ENCODE assay signal across 18 mouse cellular contexts in the genomic region with DNA sequence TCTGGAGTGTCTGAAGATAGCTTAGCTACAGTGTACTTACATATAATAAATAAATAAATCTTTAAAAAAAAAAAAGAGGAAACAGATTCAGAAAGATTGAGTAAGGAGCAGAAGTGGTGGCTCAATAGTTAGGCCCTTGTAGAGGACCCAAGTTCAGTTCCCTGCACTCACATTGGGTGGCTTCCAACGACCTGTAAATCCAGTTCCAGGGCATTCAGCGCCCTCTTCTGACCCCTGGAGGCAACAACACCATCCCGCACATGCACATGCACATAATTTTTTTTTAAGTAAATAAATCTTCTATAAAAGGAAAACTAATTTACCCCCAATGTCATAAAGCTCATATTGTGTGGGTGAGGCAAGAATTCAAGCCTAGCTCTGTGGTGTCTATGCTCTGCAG. TPM values are rescaled to one million over a fixed set of nuclear protein-coding genes. Genes with fewer than 3 reads are reported as not detected.
A peak's percentile ranks its signal among the peaks of the same experiment; 100 is the strongest.
DNase-seq lines count a peak whose midpoint lies in the region; ATAC-seq and TF ChIP-seq lines count a peak whose summit lies in the region.
"Had no signal": no experiment of that assay in that cellular context is flagged by ENCODE, and none has a peak within 500 bp of the region (broad histone marks: within the 10 kb centered on the region; RNA-seq: fewer than 3 reads in every experiment).

No protein-coding gene starts in this region.

- no peaks in the 10 kb centered on the region for H3K9me3 ChIP-seq in liver, postnatal 0 days (ENCODE audit: low read length)
- H3K9me3 ChIP-seq in E14TG2a.4 (ENCODE audit: low read length) = peaks cover 11% of the 10 kb centered on the region
- no peaks in the 10 kb centered on the region for H3K9me3 ChIP-seq in midbrain, embryonic 15.5 days
- H3K9me3 ChIP-seq: G1E; heart, embryonic 12.5 days; limb, embryonic 13.5 days; lung, embryonic 15.5 days; megakaryocyte, embryonic 14.5 days; stomach, embryonic 15.5 days had no signal

- H3K27ac ChIP-seq in liver, postnatal 0 days (ENCODE audit: low read depth) = no peak overlapping the region
- H3K27ac ChIP-seq in midbrain, embryonic 15.5 days = no peak overlapping the region
- H3K27ac ChIP-seq: layer of hippocampus, adult 2 months; left cerebral cortex, adult 2 months; limb, embryonic 13.5 days; lung, embryonic 15.5 days; stomach, embryonic 15.5 days had no signal

- H3K4me2 ChIP-seq in liver, postnatal 0 days (ENCODE audit: low read depth, low read length) = no peak overlapping the region
- no peak overlapping the region for H3K4me2 ChIP-seq in midbrain, embryonic 15.5 days
- H3K4me2 ChIP-seq: heart, embryonic 12.5 days; limb, embryonic 13.5 days; lung, embryonic 15.5 days; stomach, embryonic 15.5 days had no signal

- 0 out of 2 replicates have a peak, but pooled peaks cover 3% of the 10 kb centered on the region for H3K4me1 ChIP-seq in liver, postnatal 0 days (ENCODE audit: insufficient read depth)
- H3K4me1 ChIP-seq in E14TG2a.4 (replicated peaks; ENCODE audit: low read depth, low read length) = peaks cover 45% of the 10 kb centered on the region
- H3K4me1 ChIP-seq in midbrain, embryonic 15.5 days = peaks cover 6% of the 10 kb centered on the region; the same call in 1 of the 2 replicates
- H3K4me1 ChIP-seq: limb, embryonic 13.5 days; lung, embryonic 15.5 days; stomach, embryonic 15.5 days had no signal

- no peak for TF ChIP-seq POLR2A in brain, embryonic 14.5 days (IDR thresholded peaks at IDR 0.05; ENCODE audit: borderline replicate concordance, extremely low read depth, insufficient read depth, insufficient read length, poor library complexity, severe bottlenecking)

- no peaks in the 10 kb centered on the region for H3K27me3 ChIP-seq in liver, postnatal 0 days (ENCODE audit: insufficient read depth, low read length)
- H3K27me3 ChIP-seq in E14TG2a.4 (ENCODE audit: insufficient read depth, low read length) = no peaks in the 10 kb centered on the region
- no peaks in the 10 kb centered on the region for H3K27me3 ChIP-seq in midbrain, embryonic 15.5 days (replicated peaks)
- H3K27me3 ChIP-seq: lung, embryonic 15.5 days; megakaryocyte, embryonic 14.5 days; stomach, embryonic 15.5 days had no signal

- H3K9ac ChIP-seq in liver, postnatal 0 days (replicated peaks) = no peak overlapping the region
- no peak overlapping the region for H3K9ac ChIP-seq in midbrain, embryonic 15.5 days
- H3K9ac ChIP-seq: heart, embryonic 12.5 days; limb, embryonic 13.5 days; lung, embryonic 15.5 days; stomach, embryonic 15.5 days had no signal

- WGBS in liver, postnatal 0 days (ENCODE audit: insufficient replicate concordance) = 62% methylated on average over 3 of the region's 3 CpGs
- 61% methylated on average over 3 of the region's 3 CpGs for WGBS in midbrain, embryonic 15.5 days

- H3K4me3 ChIP-seq in liver, postnatal 0 days (ENCODE audit: low read depth, low read length) = no peak overlapping the region
- no peak overlapping the region for H3K4me3 ChIP-seq in E14TG2a.4 (replicated peaks; ENCODE audit: low read length)
- H3K4me3 ChIP-seq in midbrain, embryonic 15.5 days = no peak overlapping the region
- H3K4me3 ChIP-seq: heart, embryonic 12.5 days; layer of hippocampus, adult 2 months; left cerebral cortex, adult 2 months; limb, embryonic 13.5 days; lung, embryonic 15.5 days; megakaryocyte, embryonic 14.5 days; stomach, embryonic 15.5 days had no signal

- TF ChIP-seq CTCF in liver, postnatal 0 days (IDR thresholded peaks at IDR 0.05; ENCODE audit: low read depth) = 0 out of 2 replicates have a peak, but pooled peaks have one; percentile 13
- TF ChIP-seq CTCF in E14TG2a.4 (conservative IDR thresholded peaks at IDR 0.05; ENCODE audit: low read length) = peak; percentile 48
- TF ChIP-seq CTCF in brain, embryonic 14.5 days (IDR thresholded peaks at IDR 0.05; ENCODE audit: borderline replicate concordance, extremely low read depth, insufficient read depth, insufficient read length) = 0 out of 2 replicates have a peak, but pooled peaks have one; percentile 2

- ATAC-seq in liver, postnatal 0 days = no peak
- ATAC-seq in midbrain, embryonic 15.5 days (replicated peaks) = no peak

- H3K36me3 ChIP-seq in liver, postnatal 0 days (replicated peaks; ENCODE audit: insufficient read depth, low read length) = peaks cover 37% of the 10 kb centered on the region
- peaks cover 62% of the 10 kb centered on the region for H3K36me3 ChIP-seq in E14TG2a.4 (ENCODE audit: insufficient read depth, low read length)
- no peaks in the 10 kb centered on the region for H3K36me3 ChIP-seq in midbrain, embryonic 15.5 days (replicated peaks)
- H3K36me3 ChIP-seq: G1E; lung, embryonic 15.5 days had no signal

- TF ChIP-seq EP300 in liver, postnatal 0 days (IDR thresholded peaks at IDR 0.05; ENCODE audit: low read depth) = no peak

- DNase-seq in liver, postnatal 0 days = no peak
- DNase-seq in liver (no peak), 416B (ENCODE audit: low read depth) (peak; percentile 43)
- no peak for DNase-seq in brain, embryonic 14.5 days (ENCODE audit: low read depth)
- no peak for DNase-seq in gastrocnemius, postnatal 10 days
- no peak for DNase-seq in cerebellum, adult 8-10 months
- DNase-seq: cerebellum, postnatal 36 days; gastrocnemius, postnatal 36 days had no signal

RNA-seq across cellular contexts. Expression of a gene that starts 21.7 kb away (rescaled TPM):
- 8.2 and 9.3 TPM in 2 replicates for polyA plus RNA-seq in liver, postnatal 0 days (2015; fragmentation: Nextera tagmentation; extraction: Ambion mirVana)
- 1.6 and 2.8 TPM in 2 replicates for polyA plus RNA-seq in brain, embryonic 14.5 days (2012; rRNA removed)
- 1 to 10 TPM; 3.8 to 6.3 TPM for total RNA-seq in gastrocnemius, postnatal 10 days (2021)
- 2.6 and 4.2 TPM in 2 replicates for polyA plus RNA-seq in midbrain, embryonic 15.5 days (2015; fragmentation: Nextera tagmentation; extraction: Ambion mirVana)

RNA-seq across cellular contexts. Expression of a gene that starts 51.5 kb away (rescaled TPM):
- 35.8 and 39.2 TPM in 2 replicates for polyA plus RNA-seq in liver, postnatal 0 days (2015; fragmentation: Nextera tagmentation; extraction: Ambion mirVana)
- 4.4 and 7.6 TPM in 2 replicates for polyA plus RNA-seq in brain, embryonic 14.5 days (2012; rRNA removed)
- total RNA-seq in gastrocnemius, postnatal 10 days (2021) = 10 to 100 TPM; 46.8 to 64.0 TPM
- 12.5 and 12.7 TPM in 2 replicates for polyA plus RNA-seq in midbrain, embryonic 15.5 days (2015; fragmentation: Nextera tagmentation; extraction: Ambion mirVana)

RNA-seq across cellular contexts. Expression of a gene that starts 51.7 kb away (rescaled TPM):
- 10.4 and 12.0 TPM in 2 replicates for polyA plus RNA-seq in liver, postnatal 0 days (2015; fragmentation: Nextera tagmentation; extraction: Ambion mirVana)
- 11.6 and 17.2 TPM in 2 replicates for polyA plus RNA-seq in brain, embryonic 14.5 days (2012; rRNA removed)
- total RNA-seq in gastrocnemius, postnatal 10 days (2021) = 10 to 100 TPM; 13.1 to 15.9 TPM
- 30.4 and 30.9 TPM in 2 replicates for polyA plus RNA-seq in midbrain, embryonic 15.5 days (2015; fragmentation: Nextera tagmentation; extraction: Ambion mirVana)
